Mouse (Mus musculus) kidney, adult 2 months (tissue): ENCODE results near the gene Tcf25.
"Not testable (repeated sequence)": the region's sequence is repeated elsewhere in the genome, so short reads cannot be mapped to it uniquely, and the experiment has no call there.

ENCODE experiments used
- CTCF ChIP-seq: fragments of 200-500 bp; conservative IDR thresholded peaks from 2 replicates; pipeline ENCODE4 v1.5.1; 2011; ENCODE audit warnings: low read depth, mild to moderate bottlenecking, control low read depth, low read length, moderate library complexity, mixed read lengths; ENCODE audit not compliant: insufficient read depth, insufficient read length
- POLR2A ChIP-seq: fragments of 200-500 bp; IDR thresholded peaks from one replicate; pipeline ENCODE4 v1.6.1; 2011; ENCODE audit warnings: low read depth, low read length, control low read depth

GRCm38 (mm10) chr8:123430936-123431335 is 57.4 kb downstream of the Tcf25 start:
- not testable (repeated sequence) for TF ChIP-seq CTCF, POLR2A
